Mouse (Mus musculus): Measurements from ENCODE around the gene Peli2. TPM values are rescaled to one million over a fixed set of nuclear protein-coding genes. Genes with fewer than 3 reads are reported as not detected.

The Peli2 gene
- total and polyA plus RNA-seq, 3 experiments = not detected

GRCm38 (mm10) chr14:48222684-48223083 lies 102.1 kb downstream of the Peli2 start:
- in situ Hi-C loops (cut with MboI; ENCODE audit: low pct_ligation_motif_present, low pct_unique_long_range_greater_than_20kb, low sequenced_read_pairs) = no loop called here
- Histone ChIP-seq H3K79me2 (replicated peaks; ENCODE audit: control insufficient read depth, extremely low read depth, insufficient read depth, poor library complexity, severe bottlenecking) (no peaks in the 10 kb centered on the region), H3K36me3 (replicated peaks in 1 of 2; ENCODE audit: control insufficient read depth in 1 of 2, insufficient read depth in 1 of 2, low read length in 1 of 2) (no peaks in the 10 kb centered on the region), H3K4me2 (ENCODE audit: insufficient read depth, low read depth, poor library complexity, severe bottlenecking) (no peak overlapping the region), H3K4me1 (ENCODE audit: control insufficient read depth in 1 of 2, insufficient read depth in 2 of 2) (peaks cover 0 to 24% of the 10 kb centered on the region in 2 experiments; a peak in 2 of 4 replicates), H3K27me3 (replicated peaks) (no peaks in the 10 kb centered on the region), H3K4me3 (replicated peaks in 1 of 3; ENCODE audit: low read depth in 2 of 3, low read length in 2 of 3, poor library complexity in 1 of 3) (no peak overlapping the region), H3K27ac (ENCODE audit: insufficient read depth, low read depth) (no peak overlapping the region), H3K9ac (ENCODE audit: insufficient read depth, low read depth) (no peak overlapping the region), H3K9me3 (replicated peaks; ENCODE audit: low read length) (no peaks in the 10 kb centered on the region)
- dilution Hi-C loops (cut with MboI; ENCODE audit: extremely low pct_ligation_motif_present, extremely low pct_unique_long_range_greater_than_20kb, low sequenced_read_pairs) = no loop called here
- TF ChIP-seq JUND (conservative IDR thresholded peaks at IDR 0.05; ENCODE audit: low read depth, low read length) (no peak), CHD2 (IDR thresholded peaks at IDR 0.05; ENCODE audit: low read length) (no peak), EP300 (IDR thresholded peaks at IDR 0.05; ENCODE audit: low read length) (no peak), POLR2AphosphoS2 (IDR thresholded peaks at IDR 0.05; ENCODE audit: low read depth, low read length) (no peak), ZKSCAN1 (IDR thresholded peaks at IDR 0.05; ENCODE audit: borderline replicate concordance, low read depth, low read length) (no peak)
- no peak for DNase-seq (ENCODE audit: extremely low read depth)

- dilution Hi-C loops (cut with MboI; ENCODE audit: extremely low pct_ligation_motif_present, extremely low pct_unique_long_range_greater_than_20kb, low sequenced_read_pairs) = no loop called here
- peaks cover 0 to 24% of the 10 kb centered on the region in 2 experiments; a peak in 2 of 4 replicates for H3K4me1 ChIP-seq (ENCODE audit: control insufficient read depth in 1 of 2, insufficient read depth in 2 of 2)
- H3K79me2 ChIP-seq (replicated peaks; ENCODE audit: control insufficient read depth, extremely low read depth, insufficient read depth, poor library complexity, severe bottlenecking) = no peaks in the 10 kb centered on the region
- no peak overlapping the region for H3K9ac ChIP-seq (ENCODE audit: insufficient read depth, low read depth)
- H3K27me3 ChIP-seq (replicated peaks) = no peaks in the 10 kb centered on the region
- no peak overlapping the region for H3K27ac ChIP-seq (ENCODE audit: insufficient read depth, low read depth)
- no peaks in the 10 kb centered on the region for H3K36me3 ChIP-seq (replicated peaks in 1 of 2; ENCODE audit: control insufficient read depth in 1 of 2, insufficient read depth in 1 of 2, low read length in 1 of 2)
- no peaks in the 10 kb centered on the region for H3K9me3 ChIP-seq (replicated peaks; ENCODE audit: low read length)
- TF ChIP-seq CHD2 (IDR thresholded peaks at IDR 0.05; ENCODE audit: low read length) (no peak), MEF2A (IDR thresholded peaks at IDR 0.05; ENCODE audit: borderline replicate concordance, low read depth, low read length) (no peak), ZKSCAN1 (IDR thresholded peaks at IDR 0.05; ENCODE audit: borderline replicate concordance, low read depth, low read length) (no peak)
- in situ Hi-C loops (cut with MboI; ENCODE audit: low pct_ligation_motif_present, low pct_unique_long_range_greater_than_20kb, low sequenced_read_pairs) = no loop called here
- no peak for DNase-seq (ENCODE audit: extremely low read depth)
- no peak overlapping the region for H3K4me3 ChIP-seq (replicated peaks in 1 of 3; ENCODE audit: low read depth in 2 of 3, low read length in 2 of 3, poor library complexity in 1 of 3)
- H3K4me2 ChIP-seq (ENCODE audit: insufficient read depth, low read depth, poor library complexity, severe bottlenecking) = no peak overlapping the region
Measured at GRCm38 (mm10) chr14:48224203-48224602, 103.6 kb downstream of the Peli2 start.

GRCm38 (mm10) chr14:48224861-48225300 lies 104.3 kb downstream of the Peli2 start:
- Histone ChIP-seq H3K36me3 (replicated peaks in 1 of 2; ENCODE audit: control insufficient read depth in 1 of 2, insufficient read depth in 1 of 2, low read length in 1 of 2) (no peaks in the 10 kb centered on the region), H3K27ac (ENCODE audit: insufficient read depth, low read depth) (no peak overlapping the region), H3K4me2 (ENCODE audit: insufficient read depth, low read depth, poor library complexity, severe bottlenecking) (no peak overlapping the region), H3K27me3 (replicated peaks) (no peaks in the 10 kb centered on the region), H3K4me3 (replicated peaks in 1 of 3; ENCODE audit: low read depth in 2 of 3, low read length in 2 of 3, poor library complexity in 1 of 3) (no peak overlapping the region), H3K9ac (ENCODE audit: insufficient read depth, low read depth) (no peak overlapping the region), H3K9me3 (replicated peaks; ENCODE audit: low read length) (no peaks in the 10 kb centered on the region), H3K4me1 (ENCODE audit: control insufficient read depth in 1 of 2, insufficient read depth in 2 of 2) (peaks cover 0 to 24% of the 10 kb centered on the region in 2 experiments; a peak in 2 of 4 replicates), H3K79me2 (replicated peaks; ENCODE audit: control insufficient read depth, extremely low read depth, insufficient read depth, poor library complexity, severe bottlenecking) (no peaks in the 10 kb centered on the region)
- dilution Hi-C loops (cut with MboI; ENCODE audit: extremely low pct_ligation_motif_present, extremely low pct_unique_long_range_greater_than_20kb, low sequenced_read_pairs) (no loop called here), in situ Hi-C loops (cut with MboI; ENCODE audit: low pct_ligation_motif_present, low pct_unique_long_range_greater_than_20kb, low sequenced_read_pairs) (no loop called here)
- peak; percentile 12 for DNase-seq (ENCODE audit: extremely low read depth)
- no peak for TF ChIP-seq CTCF (conservative IDR thresholded peaks at IDR 0.05 in 1 of 2, IDR thresholded peaks at IDR 0.05 in 1 of 2; ENCODE audit: low read depth in 2 of 2, low read length in 2 of 2)
- no peak for TF ChIP-seq NRF1 (IDR thresholded peaks at IDR 0.05; ENCODE audit: low read depth, low read length)
